Mouse (Mus musculus) liver, embryonic 13.5 days (tissue): ENCODE results near the gene Gse1. TPM values are rescaled to one million over a fixed set of nuclear protein-coding genes. Genes with fewer than 3 reads are reported as not detected.

ENCODE experiments used
- ATAC-seq: fragments of 200-750 bp; cut with Nextera tagmentation; 2 replicates; pipeline ENCODE4 v1.8.0; 2017; ENCODE audit warnings: low read depth, mild to moderate bottlenecking, moderate number of reproducible peaks, moderate library complexity
- DNase-seq: peaks from one replicate; pipeline ENCODE4 v3.0.0; 2022
- H3K27ac ChIP-seq: fragments of 300-500 bp; sonication (generic); 2 replicates; pipeline ENCODE4 v1.5.1; 2015; ENCODE audit warnings: moderate library complexity, mild to moderate bottlenecking, inconsistent platforms
- H3K27me3 ChIP-seq: fragments of 300-500 bp; sonication (generic); 2 replicates; pipeline ENCODE4 v1.6.1; 2015; ENCODE audit warnings: mild to moderate bottlenecking, inconsistent platforms
- H3K36me3 ChIP-seq: fragments of 300-500 bp; sonication (generic); 2 replicates; pipeline ENCODE4 v1.6.1; 2015; ENCODE audit warnings: mild to moderate bottlenecking, inconsistent platforms
- H3K4me1 ChIP-seq: fragments of 300-500 bp; sonication (generic); replicated peaks from 2 replicates; pipeline ENCODE4 v1.6.1; 2015; ENCODE audit warnings: inconsistent platforms
- H3K4me2 ChIP-seq: fragments of 300-500 bp; sonication (generic); 2 replicates; pipeline ENCODE4 v1.6.1; 2015; ENCODE audit warnings: inconsistent platforms, mild to moderate bottlenecking, moderate library complexity
- H3K4me3 ChIP-seq: fragments of 300-500 bp; sonication (generic); replicated peaks from 2 replicates; pipeline ENCODE4 v1.5.1; 2015; ENCODE audit warnings: mild to moderate bottlenecking, inconsistent platforms
- H3K9ac ChIP-seq: fragments of 300-500 bp; sonication (generic); 2 replicates; pipeline ENCODE4 v1.6.1; 2015; ENCODE audit warnings: mild to moderate bottlenecking, inconsistent platforms
- H3K9me3 ChIP-seq: fragments of 300-500 bp; sonication (generic); replicated peaks from 2 replicates; pipeline ENCODE4 v1.6.1; 2016; ENCODE audit warnings: inconsistent platforms
- whole genome bisulfite sequencing: fragments of 180-500 bp; shearing (Covaris S2); methylation state at CpG from one replicate; pipeline ENCODE4 v1.1.7; 2015; ENCODE audit not compliant: insufficient replicate concordance; 5-methylcytosine and 5-hydroxymethylcytosine counted together
- polyA plus RNA-seq: library from polyadenylated mRNA; unstranded; fragments of >200 nt; fragmentation: Nextera tagmentation; extraction: Ambion mirVana; gene quantifications from 2 replicates; pipeline ENCODE4 v1.2.1, GENCODE M21; 2015

Gse1 gene
- polyA plus RNA-seq, 1 experiment from 2014 or later: 8.3 TPM

DNA sequence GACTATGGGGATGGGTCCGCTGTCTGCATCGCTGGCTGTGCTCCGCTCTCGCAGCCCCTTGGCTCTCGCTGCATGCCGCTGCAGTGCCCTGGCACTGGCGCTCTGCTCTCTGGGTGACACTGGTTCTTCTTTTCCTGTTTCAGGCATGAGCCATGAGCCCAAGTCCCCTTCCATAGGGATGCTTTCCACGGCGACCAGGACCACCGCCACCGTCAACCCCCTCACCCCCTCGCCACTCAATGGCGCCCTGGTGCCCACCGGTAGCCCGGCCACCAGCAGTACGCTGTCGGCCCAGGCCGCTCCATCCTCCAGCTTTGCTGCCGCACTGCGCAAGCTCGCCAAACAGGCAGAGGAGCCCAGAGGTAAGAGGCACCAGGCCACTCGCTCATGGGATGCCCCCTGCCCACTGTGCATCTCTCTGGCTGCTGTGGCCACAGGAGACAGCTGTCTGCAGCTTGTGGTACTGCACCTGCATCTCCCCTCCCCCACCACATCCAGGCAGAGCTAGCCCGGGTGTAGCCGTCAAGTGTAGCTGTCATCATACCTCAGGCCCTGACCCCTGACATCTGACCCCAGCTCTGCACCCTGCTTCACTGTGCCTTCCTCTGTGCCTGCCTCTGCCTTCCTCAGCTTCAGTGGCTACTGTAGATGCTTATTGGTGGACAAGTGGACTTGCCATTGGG lies 325.3 kb downstream of the Gse1 start:
- H3K4me2 ChIP-seq: no peak overlapping the region
- ATAC-seq: no peak
- H3K36me3 ChIP-seq: peaks cover 94% of the 10 kb centered on the region
- no peaks in the 10 kb centered on the region for H3K9me3 ChIP-seq
- no peak overlapping the region for H3K4me3 ChIP-seq
- no peaks in the 10 kb centered on the region for H3K27me3 ChIP-seq
- no peak for DNase-seq
- H3K9ac ChIP-seq: no peak overlapping the region
- H3K27ac ChIP-seq: no peak overlapping the region
- peaks cover 97% of the 10 kb centered on the region for H3K4me1 ChIP-seq
- WGBS: 91% methylated on average over 23 of the region's 24 CpGs

DNA sequence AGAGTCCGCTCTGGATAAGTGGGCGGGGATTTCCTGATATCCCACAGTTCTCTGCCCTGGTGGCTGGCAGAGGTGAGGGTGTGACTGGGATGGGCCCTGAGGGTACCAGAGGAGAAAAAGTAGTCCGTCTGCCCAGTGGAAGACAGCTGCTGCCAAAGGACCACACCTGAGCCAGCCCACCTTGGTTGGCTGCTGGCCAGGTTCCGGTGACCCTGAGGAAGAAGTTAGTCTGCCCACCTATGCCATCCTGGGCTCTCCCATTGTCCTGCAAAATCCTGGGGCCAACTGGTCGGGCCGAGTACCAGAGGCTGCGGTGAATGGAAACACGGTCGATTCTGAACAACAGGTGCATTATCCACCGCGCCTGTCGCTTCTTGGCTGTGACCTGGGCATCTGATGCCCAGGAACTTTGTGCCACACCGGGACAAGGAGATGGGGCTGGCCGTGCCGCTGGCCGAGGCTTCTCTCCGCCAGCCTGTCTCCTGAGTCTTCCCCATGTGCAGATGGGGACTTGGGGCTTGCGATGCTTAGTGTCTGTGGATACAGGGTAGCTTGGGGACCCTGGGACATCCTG lies 326.3 kb downstream of the Gse1 start:
- H3K9ac ChIP-seq: no peak overlapping the region
- no peak overlapping the region for H3K4me3 ChIP-seq
- no peaks in the 10 kb centered on the region for H3K27me3 ChIP-seq
- DNase-seq: no peak
- no peak for ATAC-seq
- no peak overlapping the region for H3K4me2 ChIP-seq
- H3K36me3 ChIP-seq: peaks cover 95% of the 10 kb centered on the region
- WGBS: 91% methylated on average over 18 of the region's 18 CpGs
- no peaks in the 10 kb centered on the region for H3K9me3 ChIP-seq
- peaks cover 97% of the 10 kb centered on the region for H3K4me1 ChIP-seq
- no peak overlapping the region; the same call in 1 of the 2 replicates for H3K27ac ChIP-seq

DNA sequence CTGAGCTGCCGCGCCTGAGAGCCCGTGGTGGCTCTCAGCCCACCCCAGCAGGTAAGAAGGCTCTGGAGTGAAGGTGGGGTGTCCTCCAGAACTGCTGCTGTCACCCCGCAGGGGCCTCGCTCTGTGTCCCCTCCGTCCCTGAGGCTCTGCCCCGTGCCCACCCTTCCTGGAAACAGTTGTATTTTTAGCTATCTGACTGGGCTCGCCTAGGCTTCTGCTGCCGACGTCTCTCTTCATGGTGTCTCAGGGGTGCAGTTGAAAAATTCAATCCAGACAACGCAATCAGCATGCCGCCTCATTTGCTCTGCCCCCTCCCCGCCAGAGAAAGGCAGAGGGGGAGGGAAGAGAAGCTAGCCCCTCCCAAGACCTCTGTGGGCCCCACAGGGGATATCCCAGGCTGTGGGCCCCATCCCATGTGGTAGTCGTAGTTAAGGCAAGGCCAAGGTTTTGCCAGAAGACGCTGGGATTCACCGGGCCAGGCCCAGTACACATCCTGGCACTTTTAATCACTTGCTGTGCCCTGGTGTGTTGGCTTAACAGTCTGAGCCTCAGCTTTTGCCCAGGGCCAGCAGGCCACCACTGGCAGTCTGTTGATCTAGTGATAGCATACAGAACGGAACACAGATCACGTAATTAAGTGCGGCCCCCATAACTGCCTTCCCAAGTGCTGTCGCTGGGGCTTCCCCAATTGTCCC lies 328.1 kb downstream of the Gse1 start:
- 42% methylated on average over 20 of the region's 20 CpGs for WGBS
- H3K9ac ChIP-seq: peak overlapping the region; percentile 41; the same call in 1 of the 2 replicates
- H3K4me1 ChIP-seq: peaks cover 96% of the 10 kb centered on the region
- peak overlapping the region; percentile 47 for H3K27ac ChIP-seq
- no peaks in the 10 kb centered on the region for H3K27me3 ChIP-seq
- no peaks in the 10 kb centered on the region for H3K9me3 ChIP-seq
- ATAC-seq (0 out of 2 replicates have a peak, but pooled peaks have one; percentile 11), DNase-seq (no peak)
- H3K4me2 ChIP-seq: peak overlapping the region; percentile 26; the same call in 1 of the 2 replicates
- H3K4me3 ChIP-seq: no peak overlapping the region
- H3K36me3 ChIP-seq: peaks cover 97% of the 10 kb centered on the region

DNA sequence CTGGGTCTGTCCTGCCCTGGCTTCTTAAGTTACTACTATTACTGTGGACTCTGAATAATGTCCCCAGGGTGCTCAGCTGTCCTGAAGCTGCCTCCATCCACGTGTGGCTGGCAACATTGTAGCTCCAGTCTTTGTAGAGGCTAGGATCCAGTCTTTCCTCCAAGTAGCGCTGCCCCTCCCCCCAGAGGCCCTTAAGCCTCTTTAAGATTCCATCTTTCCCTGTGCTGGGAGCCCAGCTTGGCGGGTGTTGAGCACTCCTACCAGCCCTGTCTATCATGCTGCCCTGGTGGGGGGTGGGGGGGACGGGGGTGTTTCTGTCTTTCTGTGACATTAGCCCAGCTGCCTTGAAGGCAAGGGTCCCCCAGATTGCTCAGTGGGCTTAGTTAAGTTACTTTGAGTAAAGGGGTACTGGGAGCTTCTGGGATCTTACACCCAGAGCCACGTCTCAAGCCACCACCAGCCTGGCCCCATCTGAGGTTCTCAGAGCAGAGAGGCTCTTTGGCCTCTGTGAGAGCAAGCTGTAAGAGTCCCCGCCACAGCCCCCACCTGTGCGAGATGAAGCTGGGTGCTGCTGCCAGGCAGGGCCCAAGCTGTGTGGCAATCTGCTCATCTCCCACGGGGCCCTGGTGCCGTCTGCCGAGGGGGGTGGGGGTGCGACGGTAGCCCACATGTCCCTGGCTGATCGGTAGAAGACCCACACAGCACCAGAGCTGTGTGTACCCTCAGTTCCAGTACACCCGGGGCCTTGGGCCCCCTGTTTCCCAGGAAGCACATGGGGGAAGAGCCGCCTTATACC lies 329.1 kb downstream of the Gse1 start:
- no peak overlapping the region for H3K4me3 ChIP-seq
- no peaks in the 10 kb centered on the region for H3K27me3 ChIP-seq
- ATAC-seq (no peak), DNase-seq (no peak)
- H3K4me1 ChIP-seq: peaks cover 96% of the 10 kb centered on the region
- peak overlapping the region; percentile 47; the same call in 1 of the 2 replicates for H3K27ac ChIP-seq
- no peaks in the 10 kb centered on the region for H3K9me3 ChIP-seq
- no peak overlapping the region for H3K9ac ChIP-seq
- H3K36me3 ChIP-seq: peaks cover 99% of the 10 kb centered on the region
- 69% methylated on average over 15 of the region's 15 CpGs for WGBS
- no peak overlapping the region for H3K4me2 ChIP-seq

DNA sequence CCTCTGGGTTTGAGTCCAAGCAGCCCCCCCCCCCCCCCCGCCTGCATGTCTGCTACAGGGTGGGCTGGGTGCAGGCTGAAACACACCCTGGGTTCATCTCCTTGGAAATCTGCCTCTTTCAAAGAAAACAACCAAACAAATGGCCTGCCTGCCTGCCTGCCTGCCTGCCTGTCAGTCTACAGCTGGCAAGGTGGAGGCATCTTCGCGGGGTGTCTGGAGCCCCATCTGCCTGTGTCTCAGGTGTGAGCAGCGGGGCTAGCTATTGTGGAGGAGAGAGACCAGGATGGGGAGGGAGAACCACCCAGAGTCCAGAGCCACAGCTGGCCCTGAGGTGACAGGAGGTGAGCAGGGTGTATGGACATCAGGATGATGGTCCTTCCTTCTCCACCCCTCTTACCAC lies 329.9 kb downstream of the Gse1 start:
- Histone ChIP-seq H3K36me3 (peaks cover 100% of the 10 kb centered on the region), H3K4me1 (peaks cover 98% of the 10 kb centered on the region), H3K9me3 (no peaks in the 10 kb centered on the region), H3K9ac (no peak overlapping the region), H3K4me2 (no peak overlapping the region), H3K27ac (no peak overlapping the region), H3K27me3 (no peaks in the 10 kb centered on the region), H3K4me3 (no peak overlapping the region)
- no peak for ATAC-seq
- DNase-seq: no peak
- WGBS: 81% methylated on average over 4 of the region's 4 CpGs

DNA sequence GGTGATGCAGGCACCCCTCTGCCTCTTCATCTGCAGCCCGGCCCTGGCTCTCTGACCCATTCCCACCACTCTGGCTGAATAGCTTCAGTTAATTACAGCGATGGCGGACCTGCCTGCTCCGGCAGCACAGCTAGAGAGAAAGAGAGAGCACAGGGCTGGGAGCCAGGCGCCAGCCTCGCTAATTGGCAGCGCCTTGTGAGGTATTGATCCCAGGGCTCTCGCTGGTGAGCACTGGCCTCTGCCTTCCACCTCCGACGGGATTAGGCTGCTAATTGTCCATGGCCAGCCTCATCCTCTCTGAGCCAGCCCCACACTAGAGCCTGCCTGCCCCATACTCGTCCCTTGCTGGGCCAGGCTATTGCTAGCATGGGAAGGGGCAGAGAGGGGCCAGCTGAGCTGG lies 331.4 kb downstream of the Gse1 start:
- ATAC-seq (no peak), DNase-seq (no peak)
- Histone ChIP-seq H3K9me3 (no peaks in the 10 kb centered on the region), H3K36me3 (peaks cover 100% of the 10 kb centered on the region), H3K9ac (no peak overlapping the region), H3K27me3 (no peaks in the 10 kb centered on the region), H3K27ac (no peak overlapping the region), H3K4me2 (no peak overlapping the region), H3K4me3 (no peak overlapping the region), H3K4me1 (peaks cover 98% of the 10 kb centered on the region)
- 73% methylated on average over 11 of the region's 11 CpGs for WGBS

DNA sequence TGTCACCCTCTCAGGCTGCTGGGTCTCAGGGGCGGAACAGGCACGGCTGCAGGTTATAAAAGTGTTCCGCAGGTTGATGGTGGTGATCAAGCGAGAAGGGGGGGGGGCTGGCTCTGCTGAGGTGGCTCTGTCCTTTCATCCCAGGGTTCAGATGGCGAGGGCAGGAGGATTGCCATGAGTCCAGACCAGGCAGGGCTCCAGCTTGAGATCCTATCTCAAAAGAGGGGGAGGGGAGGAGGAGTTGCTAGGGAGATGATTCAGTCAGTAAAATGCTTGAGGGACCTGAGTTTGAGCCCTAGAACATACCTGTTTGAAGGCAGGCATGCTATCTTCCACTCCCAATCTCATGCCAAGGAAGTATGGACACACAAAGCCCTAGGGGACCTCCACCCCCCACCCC lies 332.3 kb downstream of the Gse1 start:
- DNase-seq: no peak
- 87% methylated on average over 5 of the region's 5 CpGs for WGBS
- Histone ChIP-seq H3K4me3 (no peak overlapping the region), H3K9me3 (no peaks in the 10 kb centered on the region), H3K27ac (peak overlapping the region; percentile 13; the same call in 1 of the 2 replicates), H3K9ac (no peak overlapping the region), H3K36me3 (peaks cover 100% of the 10 kb centered on the region), H3K27me3 (no peaks in the 10 kb centered on the region), H3K4me2 (no peak overlapping the region), H3K4me1 (peaks cover 97% of the 10 kb centered on the region)
- ATAC-seq: no peak

DNA sequence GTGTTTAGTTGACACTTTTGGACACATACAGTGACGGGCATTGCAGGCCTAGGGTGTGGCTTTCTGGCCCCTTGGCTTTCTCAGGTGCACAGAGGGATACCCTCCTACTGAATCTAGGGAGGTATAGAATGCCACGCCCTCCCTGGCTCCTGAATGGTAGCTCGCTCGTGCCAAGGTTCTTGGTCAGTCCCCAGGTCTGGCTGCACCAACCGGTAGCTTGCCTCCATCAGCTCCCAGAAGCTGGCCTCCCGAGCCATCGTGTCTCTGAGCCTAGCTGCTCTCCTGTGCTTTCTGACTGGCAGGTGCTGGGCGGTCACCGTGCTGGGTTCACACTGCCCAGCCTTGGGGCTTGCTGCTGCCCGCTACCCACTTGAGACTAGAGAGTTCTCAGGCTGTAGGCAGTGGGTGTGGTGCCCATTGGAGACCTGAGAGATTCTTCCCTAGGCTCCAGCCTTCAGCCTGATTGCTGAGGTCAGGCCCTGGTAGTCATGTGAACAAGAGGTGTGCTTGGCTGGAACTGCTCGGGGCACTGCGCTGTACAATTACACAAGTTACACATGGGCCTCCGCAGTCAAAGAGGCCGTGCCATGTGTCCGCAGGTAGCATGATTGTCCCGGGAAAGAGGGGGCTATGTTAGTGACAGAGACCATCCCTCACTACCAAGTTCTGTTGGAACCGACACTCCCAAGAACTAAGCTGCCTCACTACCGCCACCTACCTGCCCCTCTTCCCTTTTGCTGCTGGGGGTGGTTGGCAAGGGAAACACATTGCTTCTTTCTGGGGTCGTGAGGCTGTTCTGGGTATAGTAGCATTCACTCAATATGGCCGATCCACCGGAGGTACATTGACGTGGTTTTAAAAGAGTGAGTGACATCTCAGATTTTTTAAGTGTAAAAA lies 333.5 kb downstream of the Gse1 start:
- Histone ChIP-seq H3K27me3 (no peaks in the 10 kb centered on the region), H3K9ac (no peak overlapping the region), H3K4me2 (no peak overlapping the region), H3K27ac (peak overlapping the region; percentile 70; the same call in 1 of the 2 replicates), H3K36me3 (peaks cover 100% of the 10 kb centered on the region), H3K4me3 (no peak overlapping the region), H3K9me3 (no peaks in the 10 kb centered on the region), H3K4me1 (peaks cover 85% of the 10 kb centered on the region)
- DNase-seq (no peak), ATAC-seq (no peak)
- WGBS: 76% methylated on average over 22 of the region's 22 CpGs

DNA sequence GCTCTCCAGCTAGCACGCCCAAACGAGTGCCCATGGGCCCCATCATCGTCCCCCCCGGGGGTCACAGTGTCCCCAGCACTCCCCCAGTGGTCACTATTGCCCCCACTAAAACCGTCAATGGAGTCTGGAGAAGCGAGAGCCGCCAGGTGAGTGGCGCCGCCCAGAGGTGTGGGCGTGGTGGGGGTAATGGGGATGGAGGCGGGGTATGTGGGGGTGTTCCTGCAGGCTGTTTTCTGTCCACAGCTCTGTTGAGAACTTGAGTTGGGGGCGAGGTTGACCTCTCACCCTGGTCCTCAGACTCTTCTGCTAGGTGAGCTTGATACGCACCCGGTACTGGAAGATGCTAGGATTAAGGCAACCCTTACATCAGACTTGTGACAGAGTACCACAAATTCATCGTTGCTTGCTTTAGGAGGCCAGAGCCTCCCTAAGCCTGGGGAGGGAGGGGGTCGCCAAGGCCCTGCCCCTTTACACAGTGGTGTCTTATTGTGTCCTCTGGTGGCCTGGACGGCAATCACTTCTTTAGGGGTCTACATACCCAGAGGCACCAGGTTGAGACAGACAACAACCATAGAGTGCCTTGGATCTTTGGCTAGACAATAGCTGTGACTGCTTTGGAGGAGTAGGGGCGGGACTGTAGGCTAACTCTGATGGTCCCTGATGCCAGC lies 334.6 kb downstream of the Gse1 start:
- ATAC-seq (no peak), DNase-seq (no peak)
- WGBS: 82% methylated on average over 18 of the region's 18 CpGs
- Histone ChIP-seq H3K27me3 (no peaks in the 10 kb centered on the region), H3K36me3 (peaks cover 100% of the 10 kb centered on the region), H3K4me3 (no peak overlapping the region), H3K4me2 (no peak overlapping the region), H3K4me1 (peaks cover 75% of the 10 kb centered on the region), H3K9ac (no peak overlapping the region), H3K9me3 (no peaks in the 10 kb centered on the region), H3K27ac (peak overlapping the region; percentile 70)

DNA sequence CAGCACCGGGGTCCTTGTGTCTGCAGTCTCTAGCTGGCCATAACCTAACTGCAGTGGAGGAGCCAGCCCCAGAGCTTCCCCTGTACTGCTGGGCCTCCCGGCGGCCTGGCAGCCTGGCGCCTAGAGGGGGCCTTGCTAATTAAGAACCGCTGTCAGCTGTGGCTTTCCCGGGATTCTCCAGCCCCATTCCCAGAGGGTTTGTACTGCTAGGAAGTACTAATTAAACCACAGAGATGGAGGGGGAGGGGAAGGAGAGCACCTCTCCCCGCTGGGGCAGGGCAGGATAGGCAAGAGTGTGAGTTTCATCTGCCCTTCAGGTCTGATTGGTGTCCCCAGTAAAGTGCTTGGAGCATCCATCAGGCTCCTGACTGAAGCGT lies 335.1 kb downstream of the Gse1 start:
- WGBS: 53% methylated on average over 8 of the region's 8 CpGs
- no peak overlapping the region for H3K4me2 ChIP-seq
- DNase-seq (no peak), ATAC-seq (0 out of 2 replicates have a peak, but pooled peaks have one; percentile 3)
- H3K4me1 ChIP-seq: peaks cover 70% of the 10 kb centered on the region
- H3K27ac ChIP-seq: peak overlapping the region; percentile 70
- H3K27me3 ChIP-seq: no peaks in the 10 kb centered on the region
- H3K9ac ChIP-seq: no peak overlapping the region
- H3K4me3 ChIP-seq: no peak overlapping the region
- H3K36me3 ChIP-seq: peaks cover 100% of the 10 kb centered on the region
- no peaks in the 10 kb centered on the region for H3K9me3 ChIP-seq
